Mouse (Mus musculus) myocyte (in vitro differentiated cells): Measurements from ENCODE around the gene Selenoo.

ENCODE experiments used
- CEBPB ChIP-seq: IDR thresholded peaks from 2 replicates; pipeline ENCODE4 v1.6.1; 2011; ENCODE audit warnings: mild to moderate bottlenecking, moderate library complexity; ENCODE audit not compliant: poor library complexity, insufficient read depth, severe bottlenecking
- MAX ChIP-seq: IDR thresholded peaks from one replicate; pipeline ENCODE4 v1.6.1; 2011; ENCODE audit warnings: low read depth, mild to moderate bottlenecking, control low read depth
- MYOD1 ChIP-seq, 3 experiments: IDR thresholded peaks; one replicate each; pipeline ENCODE4 v1.6.1; 2011; ENCODE audit warnings: control low read depth in 2 of 3, low read depth in 2 of 3, mild to moderate bottlenecking in 2 of 3, moderate library complexity in 1 of 3; ENCODE audit not compliant: insufficient read length in 2 of 3, control insufficient read depth in 1 of 3
- POLR2A ChIP-seq: IDR thresholded peaks from one replicate; pipeline ENCODE4 v1.6.1; 2011; ENCODE audit warnings: low read depth, mild to moderate bottlenecking, control low read depth, moderate library complexity; ENCODE audit not compliant: insufficient read length
- REST ChIP-seq: IDR thresholded peaks from one replicate; pipeline ENCODE4 v1.6.1; 2011; ENCODE audit warnings: mild to moderate bottlenecking, control low read depth, moderate library complexity; ENCODE audit not compliant: insufficient read depth, insufficient read length
- TCF12 ChIP-seq: IDR thresholded peaks from one replicate; pipeline ENCODE4 v1.6.1; 2011; ENCODE audit warnings: mild to moderate bottlenecking, control low read depth; ENCODE audit not compliant: poor library complexity, insufficient read depth, severe bottlenecking

- TF ChIP-seq POLR2A (no peak), MAX (no peak), TCF12 (no peak), REST (no peak), CEBPB (no peak), MYOD1 (IDR thresholded peaks at IDR 0.05; ENCODE audit: control insufficient read depth in 1 of 3, insufficient read length in 2 of 3, low read depth in 2 of 3) (no peak)
Measured at GRCm38 (mm10) chr15:89131316-89131715, 42.4 kb downstream of the Selenoo start.
